Mouse (Mus musculus) midbrain, embryonic 14.5 days (tissue): ENCODE measurements around the gene Chrne. TPM values are rescaled to one million over a fixed set of nuclear protein-coding genes. Genes with fewer than 3 reads are reported as not detected.

Experiments
- ATAC-seq: fragments of 200-750 bp; cut with Nextera tagmentation; 2 replicates; pipeline ENCODE4 v1.8.0; 2017; ENCODE audit warnings: moderate number of reproducible peaks, moderate library complexity; ENCODE audit not compliant: low FRiP score, low TSS enrichment
- DNase-seq: peaks from one replicate; pipeline ENCODE4 v3.0.0-alpha.2; 2015
- H3K27ac ChIP-seq: fragments of 300-500 bp; sonication (generic); replicated peaks from 2 replicates; pipeline ENCODE4 v1.5.1; 2014; ENCODE audit warnings: mild to moderate bottlenecking, low read depth, low read length, moderate library complexity
- H3K27me3 ChIP-seq: fragments of 300-500 bp; sonication (generic); 2 replicates; pipeline ENCODE4 v1.6.1; 2014; ENCODE audit warnings: low read length, control low read depth, mixed read lengths; ENCODE audit not compliant: control insufficient read depth, insufficient read depth
- H3K36me3 ChIP-seq: fragments of 300-500 bp; sonication (generic); 2 replicates; pipeline ENCODE4 v1.6.1; 2014; ENCODE audit warnings: low read length, control low read depth; ENCODE audit not compliant: control insufficient read depth, insufficient read depth
- H3K4me1 ChIP-seq: fragments of 300-500 bp; sonication (generic); 2 replicates; pipeline ENCODE4 v1.6.1; 2014; ENCODE audit warnings: mild to moderate bottlenecking, antibody characterized with exemption, low read length, control low read depth; ENCODE audit not compliant: control insufficient read depth, insufficient read depth
- H3K4me2 ChIP-seq: fragments of 300-500 bp; sonication (generic); 2 replicates; pipeline ENCODE4 v1.6.1; 2014; ENCODE audit warnings: mild to moderate bottlenecking, low read length, moderate library complexity
- H3K4me3 ChIP-seq: fragments of 300-500 bp; sonication (generic); replicated peaks from 2 replicates; pipeline ENCODE4 v1.5.1; 2014; ENCODE audit warnings: low read depth, low read length
- H3K9ac ChIP-seq: fragments of 300-500 bp; sonication (generic); replicated peaks from 2 replicates; pipeline ENCODE4 v1.6.1; 2014; ENCODE audit warnings: mild to moderate bottlenecking, low read length, moderate library complexity
- H3K9me3 ChIP-seq: fragments of 300-500 bp; sonication (generic); 2 replicates; pipeline ENCODE4 v1.6.1; 2016; ENCODE audit warnings: low read length, control low read depth, mixed read lengths; ENCODE audit not compliant: control insufficient read depth
- WGBS: fragments of 180-500 bp; shearing (Covaris S2); extraction: QIAGEN DNeasy Blood & Tissue Kit; methylation state at CpG from one replicate; pipeline ENCODE4 v1.1.7; 2014; 5-methylcytosine and 5-hydroxymethylcytosine counted together
- polyA plus RNA-seq: library from polyadenylated mRNA; unstranded; fragments of >200 nt; fragmentation: Nextera tagmentation; extraction: Ambion mirVana; gene quantifications from 2 replicates; pipeline ENCODE4 v1.2.1, GENCODE M21; 2014

The Chrne gene
- polyA plus RNA-seq, 1 experiment from 2014 or later, result not detected

- H3K4me3 ChIP-seq, result no peak overlapping the region
- H3K9me3 ChIP-seq, result no peaks in the 10 kb centered on the region
- no peaks in the 10 kb centered on the region for H3K27me3 ChIP-seq
- no peak overlapping the region for H3K4me2 ChIP-seq
- H3K27ac ChIP-seq, result no peak overlapping the region
- H3K36me3 ChIP-seq, result no peaks in the 10 kb centered on the region
- no peaks in the 10 kb centered on the region for H3K4me1 ChIP-seq
- H3K9ac ChIP-seq, result no peak overlapping the region
- WGBS, result 83% methylated on average over 10 of the region's 10 CpGs
- DNase-seq (no peak), ATAC-seq (no peak)
These were observed 4.2 kb upstream of the Chrne start for GRCm38 (mm10) chr11:70623053-70623742.

- 40% methylated on average over 7 of the region's 7 CpGs for WGBS
- no peak overlapping the region for H3K27ac ChIP-seq
- no peak overlapping the region for H3K4me3 ChIP-seq
- H3K9ac ChIP-seq, result no peak overlapping the region
- no peaks in the 10 kb centered on the region for H3K4me1 ChIP-seq
- no peaks in the 10 kb centered on the region for H3K27me3 ChIP-seq
- no peaks in the 10 kb centered on the region for H3K36me3 ChIP-seq
- DNase-seq (no peak), ATAC-seq (no peak)
- no peak overlapping the region for H3K4me2 ChIP-seq
- H3K9me3 ChIP-seq, result no peaks in the 10 kb centered on the region
These were observed 3.2 kb upstream of the Chrne start for GRCm38 (mm10) chr11:70621972-70622814.

GRCm38 (mm10) chr11:70615516-70616093 lies 3.4 kb downstream of the Chrne start, which contains the start of gene 4930544D05Rik:
TSS of gene 4930544D05Rik (plus strand) at chr11:70615848.
- 11% methylated on average over 21 of the region's 21 CpGs for WGBS
- Histone ChIP-seq H3K36me3 (peaks cover 26% of the 10 kb centered on the region), H3K9me3 (no peaks in the 10 kb centered on the region), H3K4me1 (0 out of 2 replicates have a peak, but pooled peaks cover 5% of the 10 kb centered on the region), H3K27ac (no peak within 1 kb of the TSS), H3K27me3 (no peaks in the 10 kb centered on the region), H3K4me2 (peak within 1 kb of the TSS; percentile 48), H3K9ac (0 out of 2 replicates have a peak within 1 kb of the TSS, but pooled peaks have one; percentile 20), H3K4me3 (peak within 1 kb of the TSS; percentile 12; the same call in 1 of the 2 replicates)
- ATAC-seq (no peak), DNase-seq (peak; percentile 18)

GRCm38 (mm10) chr11:70615074-70615473 lies 3.9 kb downstream of the Chrne start:
- Histone ChIP-seq H3K9ac (0 out of 2 replicates have a peak overlapping the region, but pooled peaks have one; percentile 20), H3K9me3 (no peaks in the 10 kb centered on the region), H3K4me1 (0 out of 2 replicates have a peak, but pooled peaks cover 5% of the 10 kb centered on the region), H3K27ac (no peak overlapping the region), H3K27me3 (no peaks in the 10 kb centered on the region), H3K36me3 (peaks cover 31% of the 10 kb centered on the region), H3K4me2 (peak overlapping the region; percentile 48), H3K4me3 (peak overlapping the region; percentile 12; the same call in 1 of the 2 replicates)
- peak; percentile 47 for DNase-seq
- 1% methylated on average over 17 of the region's 17 CpGs for WGBS
- ATAC-seq, result no peak

GRCm38 (mm10) chr11:70612505-70612904 lies 6.5 kb downstream of the Chrne start:
- Histone ChIP-seq H3K4me1 (0 out of 2 replicates have a peak, but pooled peaks cover 5% of the 10 kb centered on the region), H3K9me3 (no peaks in the 10 kb centered on the region), H3K9ac (no peak overlapping the region), H3K27ac (no peak overlapping the region), H3K4me3 (no peak overlapping the region), H3K36me3 (peaks cover 56% of the 10 kb centered on the region), H3K27me3 (no peaks in the 10 kb centered on the region), H3K4me2 (no peak overlapping the region)
- ATAC-seq (no peak), DNase-seq (no peak)
- 85% methylated on average over 7 of the region's 7 CpGs for WGBS

- Histone ChIP-seq H3K4me2 (no peak overlapping the region), H3K9me3 (no peaks in the 10 kb centered on the region), H3K4me1 (0 out of 2 replicates have a peak, but pooled peaks cover 5% of the 10 kb centered on the region), H3K36me3 (peaks cover 73% of the 10 kb centered on the region), H3K27ac (no peak overlapping the region), H3K9ac (no peak overlapping the region), H3K27me3 (no peaks in the 10 kb centered on the region), H3K4me3 (no peak overlapping the region)
- 79% methylated on average over 4 of the region's 4 CpGs for WGBS
- ATAC-seq, result no peak
- DNase-seq, result no peak
These were observed 8.3 kb downstream of the Chrne start for GRCm38 (mm10) chr11:70610752-70611151.

- Histone ChIP-seq H3K4me2 (no peak overlapping the region), H3K27ac (no peak overlapping the region), H3K4me3 (no peak overlapping the region), H3K4me1 (no peaks in the 10 kb centered on the region), H3K36me3 (peaks cover 94% of the 10 kb centered on the region), H3K27me3 (no peaks in the 10 kb centered on the region), H3K9me3 (no peaks in the 10 kb centered on the region), H3K9ac (no peak overlapping the region)
- DNase-seq (no peak), ATAC-seq (no peak)
- WGBS, result 86% methylated on average over 26 of the region's 26 CpGs
These were observed 10.5 kb downstream of the Chrne start for GRCm38 (mm10) chr11:70608381-70609066.

GRCm38 (mm10) chr11:70607611-70608010 lies 11.4 kb downstream of the Chrne start:
- H3K27me3 ChIP-seq, result no peaks in the 10 kb centered on the region
- no peak overlapping the region for H3K27ac ChIP-seq
- whole genome bisulfite sequencing, result 88% methylated on average over 9 of the region's 9 CpGs
- DNase-seq (no peak), ATAC-seq (no peak)
- H3K9me3 ChIP-seq, result no peaks in the 10 kb centered on the region
- peaks cover 95% of the 10 kb centered on the region for H3K36me3 ChIP-seq
- H3K4me2 ChIP-seq, result no peak overlapping the region
- no peaks in the 10 kb centered on the region for H3K4me1 ChIP-seq
- H3K9ac ChIP-seq, result no peak overlapping the region
- H3K4me3 ChIP-seq, result no peak overlapping the region
